Mouse (Mus musculus): Measurements from ENCODE around the gene Il6ra. TPM values are rescaled to one million over a fixed set of nuclear protein-coding genes. Genes with fewer than 3 reads are reported as not detected.

Il6ra gene
- polyA plus RNA-seq, 1 experiment from 2014 or later: 1.2 TPM

DNA sequence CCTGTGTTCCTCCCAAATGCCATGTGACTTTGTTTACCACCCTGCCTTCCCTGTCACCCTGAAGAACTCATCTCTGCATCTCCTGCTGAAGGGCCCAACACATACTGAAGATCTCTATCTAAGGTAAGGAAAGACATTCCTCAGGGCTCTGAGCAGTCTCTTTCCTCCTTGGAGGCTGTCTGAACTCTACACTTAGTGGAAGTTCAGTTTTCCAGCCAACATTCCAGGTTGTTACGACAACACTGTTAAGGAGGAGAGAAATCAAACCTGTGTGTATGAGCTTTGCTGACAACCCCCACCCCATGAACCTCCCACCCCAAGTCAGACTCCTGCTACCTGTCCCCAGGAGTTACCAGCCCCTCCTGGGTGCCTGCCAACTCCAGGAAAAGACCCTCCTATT, 3.6 kb upstream of the Il6ra start:
- WGBS: 70% methylated on average over 1 of the region's 1 CpGs
- Histone ChIP-seq H3K27me3 (replicated peaks; ENCODE audit: control insufficient read depth, insufficient read depth, low read length) (peaks cover 15% of the 10 kb centered on the region; the same call in 1 of the 2 replicates), H3K4me3 (ENCODE audit: low read length) (no peak overlapping the region)

DNA sequence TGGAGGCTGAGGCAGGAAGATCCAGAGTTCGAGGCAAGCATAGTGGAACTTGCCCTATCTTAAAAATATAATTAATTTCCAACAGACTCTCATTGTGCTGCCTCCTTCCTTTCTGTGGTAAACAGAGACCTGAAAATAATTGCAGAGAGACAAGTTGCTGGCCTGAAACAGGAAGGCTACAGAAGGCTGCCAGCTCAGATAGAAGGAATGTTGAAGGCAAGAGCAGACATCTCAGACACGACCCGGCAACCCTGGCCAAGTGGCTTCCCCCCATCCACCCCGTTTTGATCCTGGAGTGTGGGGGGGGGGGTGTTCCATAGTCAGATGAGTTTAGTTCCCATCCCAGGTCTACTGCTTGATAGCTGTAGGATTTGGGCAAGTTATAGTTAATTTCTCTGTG, 1.7 kb upstream of the Il6ra start:
- H3K4me2 ChIP-seq (ENCODE audit: low read length): no peak overlapping the region
- no peaks in the 10 kb centered on the region for H3K36me3 ChIP-seq (ENCODE audit: control insufficient read depth, insufficient read depth, low read length)
- no peaks in the 10 kb centered on the region for H3K9me3 ChIP-seq (ENCODE audit: control insufficient read depth, low read length)
- H3K4me1 ChIP-seq (ENCODE audit: control insufficient read depth, insufficient read depth, low read depth, low read length): peaks cover 7% of the 10 kb centered on the region
- no peak overlapping the region for H3K27ac ChIP-seq (ENCODE audit: low read depth, low read length)
- WGBS: 91% methylated on average over 4 of the region's 4 CpGs
- H3K9ac ChIP-seq (ENCODE audit: low read depth, low read length): no peak overlapping the region
- no peak for ATAC-seq
- H3K27me3 ChIP-seq (replicated peaks; ENCODE audit: control insufficient read depth, insufficient read depth, low read length): peaks cover 15% of the 10 kb centered on the region; the same call in 1 of the 2 replicates
- no peak overlapping the region for H3K4me3 ChIP-seq (ENCODE audit: low read length)

More for the DNA sequence above, 3.6 kb upstream of the Il6ra start:
- Histone ChIP-seq H3K4me2 (ENCODE audit: low read length) (no peak overlapping the region), H3K9me3 (ENCODE audit: control insufficient read depth, low read length) (no peaks in the 10 kb centered on the region), H3K36me3 (ENCODE audit: control insufficient read depth, insufficient read depth, low read length) (no peaks in the 10 kb centered on the region), H3K4me1 (ENCODE audit: control insufficient read depth, insufficient read depth, low read depth, low read length) (peaks cover 7% of the 10 kb centered on the region), H3K27ac (ENCODE audit: low read depth, low read length) (no peak overlapping the region), H3K9ac (ENCODE audit: low read depth, low read length) (no peak overlapping the region)
- ATAC-seq: no peak

DNA sequence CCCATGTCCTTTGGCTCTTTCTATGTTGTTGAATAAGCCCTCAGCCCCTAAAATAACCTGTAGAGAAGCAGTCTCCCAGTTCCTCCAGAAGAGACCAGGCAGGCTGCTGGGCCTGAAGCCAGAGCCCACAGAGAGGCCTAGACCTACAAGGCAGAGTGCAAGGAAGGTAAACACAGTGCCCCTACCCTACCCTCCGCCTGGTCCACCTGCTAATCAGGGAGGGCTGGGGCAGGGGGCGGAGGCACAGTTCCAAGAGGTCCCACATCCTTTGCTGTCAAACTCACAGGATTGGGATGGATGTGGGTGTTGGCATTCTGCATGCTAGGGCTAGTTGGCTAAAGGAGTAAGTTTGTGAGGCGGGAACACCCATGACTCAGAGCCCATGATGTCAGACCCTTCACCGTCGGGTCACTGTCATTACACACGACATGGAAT, 871 bp downstream of the Il6ra start:
- Histone ChIP-seq H3K9me3 (ENCODE audit: control insufficient read depth, low read length) (no peaks in the 10 kb centered on the region), H3K4me3 (ENCODE audit: low read length) (peak overlapping the region; percentile 57; the same call in 1 of the 2 replicates), H3K27me3 (replicated peaks; ENCODE audit: control insufficient read depth, insufficient read depth, low read length) (peaks cover 15% of the 10 kb centered on the region; the same call in 1 of the 2 replicates), H3K27ac (ENCODE audit: low read depth, low read length) (no peak overlapping the region), H3K4me2 (ENCODE audit: low read length) (peak overlapping the region; percentile 96), H3K36me3 (ENCODE audit: control insufficient read depth, insufficient read depth, low read length) (no peaks in the 10 kb centered on the region), H3K4me1 (ENCODE audit: control insufficient read depth, insufficient read depth, low read depth, low read length) (peaks cover 7% of the 10 kb centered on the region), H3K9ac (ENCODE audit: low read depth, low read length) (no peak overlapping the region)
- no peak for ATAC-seq
- WGBS: 36% methylated on average over 6 of the region's 6 CpGs

DNA sequence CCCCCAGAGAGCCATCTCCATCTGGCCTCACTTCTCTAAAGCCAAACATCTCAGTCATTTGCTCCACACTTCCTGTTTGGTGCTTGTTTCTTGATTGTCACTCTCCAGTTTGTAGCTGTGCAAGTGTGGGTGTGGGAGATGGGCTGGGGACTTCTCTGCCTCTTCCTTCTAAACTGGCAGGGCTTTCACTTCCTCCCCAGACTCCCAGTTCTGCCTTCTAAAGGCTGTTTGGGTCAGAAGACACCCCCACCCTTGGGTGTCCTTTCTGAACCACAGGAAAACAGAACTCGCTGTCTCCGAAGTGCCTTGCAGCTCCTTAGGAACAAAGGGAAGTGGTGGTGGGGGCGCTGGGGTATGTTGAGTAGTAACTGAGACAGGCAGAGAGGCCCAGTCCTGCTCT, 1.8 kb downstream of the Il6ra start:
- peaks cover 7% of the 10 kb centered on the region for H3K4me1 ChIP-seq (ENCODE audit: control insufficient read depth, insufficient read depth, low read depth, low read length)
- no peak overlapping the region for H3K4me2 ChIP-seq (ENCODE audit: low read length)
- ATAC-seq: no peak
- H3K4me3 ChIP-seq (ENCODE audit: low read length): no peak overlapping the region
- H3K27ac ChIP-seq (ENCODE audit: low read depth, low read length): no peak overlapping the region
- no peaks in the 10 kb centered on the region for H3K9me3 ChIP-seq (ENCODE audit: control insufficient read depth, low read length)
- H3K27me3 ChIP-seq (replicated peaks; ENCODE audit: control insufficient read depth, insufficient read depth, low read length): peaks cover 15% of the 10 kb centered on the region; the same call in 1 of the 2 replicates
- no peak overlapping the region for H3K9ac ChIP-seq (ENCODE audit: low read depth, low read length)
- H3K36me3 ChIP-seq (ENCODE audit: control insufficient read depth, insufficient read depth, low read length): no peaks in the 10 kb centered on the region
- 80% methylated on average over 3 of the region's 3 CpGs for whole genome bisulfite sequencing

DNA sequence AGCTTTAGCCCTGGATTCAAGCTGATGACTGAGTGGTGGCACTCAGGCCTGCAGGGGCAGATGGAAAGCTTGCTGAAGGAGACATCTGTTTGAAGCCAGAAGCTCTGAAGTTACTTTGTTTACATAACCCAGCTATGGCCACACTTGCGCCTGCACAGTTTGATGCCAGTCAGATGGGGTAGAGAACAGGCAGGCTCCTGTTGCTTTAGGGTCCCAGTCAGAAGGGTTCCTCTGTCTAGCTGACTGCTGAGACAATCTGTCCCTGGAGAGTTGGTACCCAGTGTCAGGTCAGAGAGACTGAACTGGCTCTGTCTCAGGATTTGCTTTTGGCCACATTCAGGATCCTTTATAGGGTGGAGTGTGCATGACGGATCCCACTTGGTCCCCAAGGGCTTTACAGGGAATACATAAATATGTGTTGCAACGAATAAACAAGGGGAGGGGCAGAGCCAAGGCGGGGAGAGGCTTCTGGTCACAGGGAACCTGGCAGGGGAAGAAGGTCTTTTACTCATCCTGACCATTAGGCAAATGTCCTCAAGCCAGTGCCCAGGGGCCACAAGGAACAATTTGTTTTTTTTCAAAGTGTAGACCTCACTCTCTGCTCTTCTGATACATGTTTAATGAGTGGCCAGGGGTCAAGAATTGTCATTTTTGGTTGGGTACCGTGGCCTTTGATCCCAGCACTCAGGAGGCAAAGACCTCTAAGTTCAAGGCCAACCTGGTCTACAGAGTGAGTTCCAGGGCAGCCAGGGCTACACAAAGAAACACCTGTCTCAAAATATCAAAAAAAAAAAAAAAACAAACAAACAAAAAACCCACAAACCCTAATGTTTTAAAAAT, 3.1 kb downstream of the Il6ra start:
- ATAC-seq: no peak
- Histone ChIP-seq H3K9me3 (ENCODE audit: control insufficient read depth, low read length) (no peaks in the 10 kb centered on the region), H3K4me2 (ENCODE audit: low read length) (no peak overlapping the region), H3K4me3 (ENCODE audit: low read length) (no peak overlapping the region), H3K4me1 (ENCODE audit: control insufficient read depth, insufficient read depth, low read depth, low read length) (peaks cover 7% of the 10 kb centered on the region), H3K27ac (ENCODE audit: low read depth, low read length) (no peak overlapping the region), H3K36me3 (ENCODE audit: control insufficient read depth, insufficient read depth, low read length) (no peaks in the 10 kb centered on the region), H3K27me3 (replicated peaks; ENCODE audit: control insufficient read depth, insufficient read depth, low read length) (peaks cover 13% of the 10 kb centered on the region; the same call in 1 of the 2 replicates), H3K9ac (ENCODE audit: low read depth, low read length) (no peak overlapping the region)
- 65% methylated on average over 5 of the region's 5 CpGs for WGBS

DNA sequence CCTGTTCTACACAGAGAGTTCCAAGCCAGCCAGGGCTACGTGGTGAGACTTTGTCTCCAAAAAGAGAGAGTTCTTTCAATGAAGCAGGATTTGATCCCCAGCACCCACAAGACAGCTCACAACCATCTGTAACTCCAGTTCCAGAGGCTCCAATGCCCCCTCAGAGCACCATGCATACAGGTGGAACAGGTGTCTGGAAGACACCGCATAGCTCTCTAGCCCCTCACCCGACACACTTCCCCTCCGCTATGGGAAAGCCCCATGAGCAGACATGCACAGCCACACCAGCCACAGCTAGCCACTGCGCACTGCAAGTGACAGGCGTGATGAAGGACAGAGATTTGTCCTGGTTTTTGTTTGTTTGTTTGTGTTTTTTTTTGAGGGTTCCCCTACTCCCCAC, 4.2 kb downstream of the Il6ra start:
- Histone ChIP-seq H3K4me1 (ENCODE audit: control insufficient read depth, insufficient read depth, low read depth, low read length) (peaks cover 7% of the 10 kb centered on the region), H3K4me2 (ENCODE audit: low read length) (no peak overlapping the region), H3K4me3 (ENCODE audit: low read length) (no peak overlapping the region), H3K27ac (ENCODE audit: low read depth, low read length) (no peak overlapping the region), H3K9me3 (ENCODE audit: control insufficient read depth, low read length) (no peaks in the 10 kb centered on the region), H3K27me3 (replicated peaks; ENCODE audit: control insufficient read depth, insufficient read depth, low read length) (peaks cover 8% of the 10 kb centered on the region; the same call in 1 of the 2 replicates), H3K9ac (ENCODE audit: low read depth, low read length) (no peak overlapping the region), H3K36me3 (ENCODE audit: control insufficient read depth, insufficient read depth, low read length) (no peaks in the 10 kb centered on the region)
- ATAC-seq: no peak
- WGBS: 89% methylated on average over 6 of the region's 6 CpGs

DNA sequence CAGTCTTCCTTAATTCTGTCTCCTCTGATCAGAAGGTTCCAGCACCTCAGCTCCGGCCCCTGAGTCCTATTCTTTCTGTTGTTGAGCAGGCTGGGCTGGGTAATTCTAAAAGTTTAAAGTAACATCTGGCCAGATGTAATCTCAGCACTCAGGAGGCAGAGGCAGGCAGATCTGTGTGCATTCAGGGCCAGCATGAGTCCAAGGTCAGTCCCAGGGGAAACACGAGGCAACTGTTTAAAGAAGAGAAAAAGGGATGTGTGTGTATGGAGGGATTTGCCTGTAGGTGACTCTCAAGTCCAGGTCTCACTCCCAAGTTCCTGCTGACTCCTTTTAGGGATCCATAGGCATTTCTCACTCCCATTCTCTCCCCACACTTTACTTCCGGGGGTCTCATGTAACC, 5.2 kb downstream of the Il6ra start:
- H3K36me3 ChIP-seq (ENCODE audit: control insufficient read depth, insufficient read depth, low read length): no peaks in the 10 kb centered on the region
- no peak overlapping the region for H3K4me3 ChIP-seq (ENCODE audit: low read length)
- H3K4me1 ChIP-seq (ENCODE audit: control insufficient read depth, insufficient read depth, low read depth, low read length): 0 out of 2 replicates have a peak, but pooled peaks cover 4% of the 10 kb centered on the region
- H3K27ac ChIP-seq (ENCODE audit: low read depth, low read length): no peak overlapping the region
- peaks cover 5% of the 10 kb centered on the region; the same call in 1 of the 2 replicates for H3K27me3 ChIP-seq (replicated peaks; ENCODE audit: control insufficient read depth, insufficient read depth, low read length)
- WGBS: 86% methylated on average over 3 of the region's 3 CpGs
- no peaks in the 10 kb centered on the region for H3K9me3 ChIP-seq (ENCODE audit: control insufficient read depth, low read length)
- H3K9ac ChIP-seq (ENCODE audit: low read depth, low read length): no peak overlapping the region
- ATAC-seq: no peak
- H3K4me2 ChIP-seq (ENCODE audit: low read length): no peak overlapping the region

DNA sequence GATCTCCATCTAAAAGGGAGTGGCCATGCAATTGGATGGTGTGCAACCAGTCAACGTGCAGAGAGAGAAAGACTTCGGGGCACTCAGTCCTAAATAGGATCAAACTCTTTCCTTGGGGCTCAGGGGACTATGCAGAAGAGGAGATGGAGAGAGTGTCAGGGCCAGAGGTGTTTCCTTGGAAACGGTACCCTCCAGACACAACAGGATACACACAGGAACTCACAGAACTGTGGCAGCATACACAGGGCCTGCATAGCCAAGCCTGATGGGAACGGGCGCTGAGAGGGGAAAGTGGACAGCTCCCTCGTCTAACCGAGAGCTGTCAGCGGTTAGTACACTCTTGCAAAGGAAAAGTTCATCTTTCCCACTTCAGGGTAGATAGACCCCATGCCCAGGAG, 13.5 kb downstream of the Il6ra start:
- H3K4me3 ChIP-seq (ENCODE audit: low read length): no peak overlapping the region
- no peak overlapping the region for H3K27ac ChIP-seq (ENCODE audit: low read depth, low read length)
- ATAC-seq: no peak
- H3K36me3 ChIP-seq (ENCODE audit: control insufficient read depth, insufficient read depth, low read length): no peaks in the 10 kb centered on the region
- no peaks in the 10 kb centered on the region for H3K27me3 ChIP-seq (replicated peaks; ENCODE audit: control insufficient read depth, insufficient read depth, low read length)
- no peak overlapping the region for H3K9ac ChIP-seq (ENCODE audit: low read depth, low read length)
- 69% methylated on average over 8 of the region's 8 CpGs for WGBS
- no peaks in the 10 kb centered on the region for H3K4me1 ChIP-seq (ENCODE audit: control insufficient read depth, insufficient read depth, low read depth, low read length)
- H3K4me2 ChIP-seq (ENCODE audit: low read length): no peak overlapping the region
- no peaks in the 10 kb centered on the region for H3K9me3 ChIP-seq (ENCODE audit: control insufficient read depth, low read length)

DNA sequence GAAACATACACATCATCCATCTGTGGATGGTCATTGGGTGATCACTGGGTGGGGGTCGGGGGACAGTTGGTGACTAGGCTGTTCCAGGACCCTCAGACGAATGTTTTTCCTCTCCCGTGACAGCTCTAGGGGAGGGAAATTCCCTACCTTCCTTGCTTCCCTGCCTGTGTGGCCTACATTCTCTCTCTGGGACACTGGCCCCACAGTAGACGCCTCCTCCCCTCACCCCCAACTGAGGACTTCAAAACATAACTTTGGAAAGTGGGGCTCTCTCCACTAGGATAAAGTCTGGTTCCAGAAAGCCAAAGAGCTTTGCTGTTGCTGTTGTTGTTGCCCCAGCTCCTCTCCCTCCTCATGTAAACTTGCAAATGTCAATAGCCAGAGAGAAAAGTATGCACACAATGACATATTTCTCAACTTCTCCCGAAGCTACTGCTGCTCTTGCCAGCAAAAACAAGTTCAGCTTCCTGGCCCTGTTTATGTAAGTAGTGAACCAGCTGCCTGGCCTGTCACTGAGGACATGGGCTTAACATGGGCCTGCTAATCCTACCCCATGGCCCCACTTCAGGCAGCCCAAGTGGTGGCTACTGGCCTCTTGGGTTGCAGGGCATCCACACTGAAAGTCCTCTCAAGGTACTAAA, 14.0 kb downstream of the Il6ra start:
- Histone ChIP-seq H3K9me3 (ENCODE audit: control insufficient read depth, low read length) (no peaks in the 10 kb centered on the region), H3K4me1 (ENCODE audit: control insufficient read depth, insufficient read depth, low read depth, low read length) (no peaks in the 10 kb centered on the region), H3K4me3 (ENCODE audit: low read length) (no peak overlapping the region), H3K27ac (ENCODE audit: low read depth, low read length) (no peak overlapping the region), H3K36me3 (ENCODE audit: control insufficient read depth, insufficient read depth, low read length) (no peaks in the 10 kb centered on the region), H3K9ac (ENCODE audit: low read depth, low read length) (no peak overlapping the region), H3K4me2 (ENCODE audit: low read length) (no peak overlapping the region), H3K27me3 (replicated peaks; ENCODE audit: control insufficient read depth, insufficient read depth, low read length) (no peaks in the 10 kb centered on the region)
- 74% methylated on average over 5 of the region's 5 CpGs for WGBS
- ATAC-seq: no peak

Data from hindbrain, embryonic 16.5 days (tissue).